Mouse (Mus musculus): ENCODE results near the gene B4galt1. TPM values are rescaled to one million over a fixed set of nuclear protein-coding genes. Genes with fewer than 3 reads are reported as not detected.

B4galt1 gene
- polyA plus RNA-seq, 1 experiment from 2014 or later = 39.9 TPM

- no peaks in the 10 kb centered on the region for H3K36me3 ChIP-seq
- no peak overlapping the region for H3K27ac ChIP-seq
- H3K4me3 ChIP-seq = peak overlapping the region; percentile 81
- WGBS = 64% methylated on average over 5 of the region's 5 CpGs
- no peak for ATAC-seq (ENCODE audit: insufficient number of reproducible peaks, insufficient read depth, low FRiP score, low TSS enrichment, low read depth)
- H3K4me1 ChIP-seq = peaks cover 59% of the 10 kb centered on the region
- peak overlapping the region; percentile 93 for H3K4me2 ChIP-seq
- H3K9ac ChIP-seq = peak overlapping the region; percentile 94
- no peaks in the 10 kb centered on the region for H3K27me3 ChIP-seq
- H3K9me3 ChIP-seq = no peaks in the 10 kb centered on the region
Measured at GRCm38 (mm10) chr4:40850582-40850981, 3.2 kb downstream of the B4galt1 start.

- no peaks in the 10 kb centered on the region for H3K27me3 ChIP-seq
- no peak overlapping the region for H3K9ac ChIP-seq
- no peaks in the 10 kb centered on the region for H3K36me3 ChIP-seq
- no peak overlapping the region for H3K27ac ChIP-seq
- H3K4me1 ChIP-seq = peaks cover 64% of the 10 kb centered on the region
- WGBS = 78% methylated on average over 3 of the region's 3 CpGs
- H3K4me3 ChIP-seq = no peak overlapping the region
- H3K9me3 ChIP-seq = no peaks in the 10 kb centered on the region
- no peak for ATAC-seq (ENCODE audit: insufficient number of reproducible peaks, insufficient read depth, low FRiP score, low TSS enrichment, low read depth)
- H3K4me2 ChIP-seq = no peak overlapping the region
Measured at GRCm38 (mm10) chr4:40849518-40849917, 4.3 kb downstream of the B4galt1 start.

- no peaks in the 10 kb centered on the region for H3K36me3 ChIP-seq
- no peaks in the 10 kb centered on the region for H3K27me3 ChIP-seq
- ATAC-seq (ENCODE audit: insufficient number of reproducible peaks, insufficient read depth, low FRiP score, low TSS enrichment, low read depth) = no peak
- H3K4me2 ChIP-seq = no peak overlapping the region
- H3K27ac ChIP-seq = no peak overlapping the region
- H3K4me1 ChIP-seq = peaks cover 74% of the 10 kb centered on the region
- no peak overlapping the region for H3K9ac ChIP-seq
- H3K4me3 ChIP-seq = no peak overlapping the region
- no peaks in the 10 kb centered on the region for H3K9me3 ChIP-seq
- WGBS = 88% methylated on average over 8 of the region's 8 CpGs
Measured at GRCm38 (mm10) chr4:40848246-40848645, 5.6 kb downstream of the B4galt1 start.

- no peak overlapping the region for H3K4me2 ChIP-seq
- H3K9ac ChIP-seq = no peak overlapping the region
- H3K36me3 ChIP-seq = no peaks in the 10 kb centered on the region
- 83% methylated on average over 4 of the region's 4 CpGs for WGBS
- H3K4me3 ChIP-seq = no peak overlapping the region
- H3K27ac ChIP-seq = no peak overlapping the region
- peaks cover 73% of the 10 kb centered on the region for H3K4me1 ChIP-seq
- ATAC-seq (ENCODE audit: insufficient number of reproducible peaks, insufficient read depth, low FRiP score, low TSS enrichment, low read depth) = no peak
- no peaks in the 10 kb centered on the region for H3K9me3 ChIP-seq
- no peaks in the 10 kb centered on the region for H3K27me3 ChIP-seq
Measured at GRCm38 (mm10) chr4:40847160-40847559, 6.6 kb downstream of the B4galt1 start.

GRCm38 (mm10) chr4:40846143-40846931 is 7.5 kb downstream of the B4galt1 start:
- no peak overlapping the region for H3K4me3 ChIP-seq
- no peak overlapping the region for H3K9ac ChIP-seq
- no peaks in the 10 kb centered on the region for H3K36me3 ChIP-seq
- no peaks in the 10 kb centered on the region for H3K27me3 ChIP-seq
- 74% methylated on average over 7 of the region's 7 CpGs for WGBS
- no peak overlapping the region for H3K4me2 ChIP-seq
- 0 out of 2 replicates have a peak overlapping the region, but pooled peaks have one; percentile 22 for H3K27ac ChIP-seq
- ATAC-seq (ENCODE audit: insufficient number of reproducible peaks, insufficient read depth, low FRiP score, low TSS enrichment, low read depth) = no peak
- H3K9me3 ChIP-seq = no peaks in the 10 kb centered on the region
- peaks cover 65% of the 10 kb centered on the region for H3K4me1 ChIP-seq

GRCm38 (mm10) chr4:40844811-40845751 is 8.7 kb downstream of the B4galt1 start:
- H3K9ac ChIP-seq = 0 out of 2 replicates have a peak overlapping the region, but pooled peaks have one; percentile 27
- H3K4me2 ChIP-seq = peak overlapping the region; percentile 20

GRCm38 (mm10) chr4:40844251-40844721 is 9.5 kb downstream of the B4galt1 start:
- ATAC-seq (ENCODE audit: insufficient number of reproducible peaks, insufficient read depth, low FRiP score, low TSS enrichment, low read depth) = peak; percentile 50; the same call in 1 of the 2 replicates
- H3K9ac ChIP-seq = peak overlapping the region; percentile 44; the same call in 1 of the 2 replicates
- no peaks in the 10 kb centered on the region for H3K9me3 ChIP-seq
- H3K4me3 ChIP-seq = no peak overlapping the region
- peak overlapping the region; percentile 86 for H3K27ac ChIP-seq
- H3K4me2 ChIP-seq = 0 out of 2 replicates have a peak overlapping the region, but pooled peaks have one; percentile 24
- no peaks in the 10 kb centered on the region for H3K27me3 ChIP-seq
- H3K4me1 ChIP-seq = peaks cover 46% of the 10 kb centered on the region
- no peaks in the 10 kb centered on the region for H3K36me3 ChIP-seq
- WGBS = 10% methylated on average over 5 of the region's 5 CpGs

More at GRCm38 (mm10) chr4:40844811-40845751, 8.7 kb downstream of the B4galt1 start:
- H3K27me3 ChIP-seq = no peaks in the 10 kb centered on the region
- H3K9me3 ChIP-seq = no peaks in the 10 kb centered on the region
- 39% methylated on average over 12 of the region's 12 CpGs for WGBS
- ATAC-seq (ENCODE audit: insufficient number of reproducible peaks, insufficient read depth, low FRiP score, low TSS enrichment, low read depth) = no peak
- H3K27ac ChIP-seq = peak overlapping the region; percentile 86
- H3K36me3 ChIP-seq = no peaks in the 10 kb centered on the region
- peaks cover 53% of the 10 kb centered on the region for H3K4me1 ChIP-seq
- no peak overlapping the region for H3K4me3 ChIP-seq

- peak overlapping the region; percentile 44 for H3K9ac ChIP-seq
- H3K36me3 ChIP-seq = no peaks in the 10 kb centered on the region
- H3K4me1 ChIP-seq = peaks cover 41% of the 10 kb centered on the region
- H3K27ac ChIP-seq = peak overlapping the region; percentile 86
- H3K27me3 ChIP-seq = no peaks in the 10 kb centered on the region
- WGBS = 67% methylated on average over 8 of the region's 8 CpGs
- no peaks in the 10 kb centered on the region for H3K9me3 ChIP-seq
- no peak overlapping the region for H3K4me3 ChIP-seq
- no peak for ATAC-seq (ENCODE audit: insufficient number of reproducible peaks, insufficient read depth, low FRiP score, low TSS enrichment, low read depth)
- H3K4me2 ChIP-seq = no peak overlapping the region
Measured at GRCm38 (mm10) chr4:40843726-40844125, 10.1 kb downstream of the B4galt1 start.

- Histone ChIP-seq H3K27me3 (no peaks in the 10 kb centered on the region), H3K9me3 (no peaks in the 10 kb centered on the region), H3K27ac (no peak overlapping the region), H3K4me2 (no peak overlapping the region), H3K9ac (no peak overlapping the region), H3K4me1 (peaks cover 44% of the 10 kb centered on the region), H3K4me3 (no peak overlapping the region), H3K36me3 (no peaks in the 10 kb centered on the region)
- WGBS = 87% methylated on average over 2 of the region's 2 CpGs
- no peak for ATAC-seq (ENCODE audit: insufficient number of reproducible peaks, insufficient read depth, low FRiP score, low TSS enrichment, low read depth)
Measured at GRCm38 (mm10) chr4:40840448-40840847, 13.4 kb downstream of the B4galt1 start.

GRCm38 (mm10) chr4:40839251-40839650 is 14.6 kb downstream of the B4galt1 start:
- WGBS = 83% methylated on average over 12 of the region's 12 CpGs
- peaks cover 32% of the 10 kb centered on the region for H3K4me1 ChIP-seq
- ATAC-seq (ENCODE audit: insufficient number of reproducible peaks, insufficient read depth, low FRiP score, low TSS enrichment, low read depth) = no peak

More at GRCm38 (mm10) chr4:40839251-40839650, 14.6 kb downstream of the B4galt1 start:
- no peak overlapping the region for H3K9ac ChIP-seq
- no peaks in the 10 kb centered on the region for H3K36me3 ChIP-seq
- no peaks in the 10 kb centered on the region for H3K27me3 ChIP-seq
- no peak overlapping the region for H3K4me3 ChIP-seq
- no peak overlapping the region for H3K27ac ChIP-seq
- H3K9me3 ChIP-seq = no peaks in the 10 kb centered on the region
- no peak overlapping the region for H3K4me2 ChIP-seq
